Mouse (Mus musculus) mesoderm, embryonic 11.5 days (tissue): ENCODE results near the gene Wdr24.
A peak's percentile ranks its signal among the peaks of the same experiment; 100 is the strongest.
"Not testable (repeated sequence)": the region's sequence is repeated elsewhere in the genome, so short reads cannot be mapped to it uniquely, and the experiment has no call there.

Source experiments
- DNase-seq: peaks from one replicate; pipeline ENCODE4 v3.0.0-alpha.2; 2012; ENCODE audit warnings: low read depth, low spot score

Wdr24 gene

GRCm38 (mm10) chr17:25807452-25807851 is 16.0 kb upstream of the Wdr24 start:
- not testable (repeated sequence) for DNase-seq

GRCm38 (mm10) chr17:25808028-25808427 is 15.4 kb upstream of the Wdr24 start:
- DNase-seq: no peak

- peak; percentile 89 for DNase-seq
These were observed 14.4 kb upstream of the Wdr24 start, which contains the start of gene Fbxl16 for GRCm38 (mm10) chr17:25808789-25809605. TSS of gene Fbxl16 (plus strand) at chr17:25809085.

DNA sequence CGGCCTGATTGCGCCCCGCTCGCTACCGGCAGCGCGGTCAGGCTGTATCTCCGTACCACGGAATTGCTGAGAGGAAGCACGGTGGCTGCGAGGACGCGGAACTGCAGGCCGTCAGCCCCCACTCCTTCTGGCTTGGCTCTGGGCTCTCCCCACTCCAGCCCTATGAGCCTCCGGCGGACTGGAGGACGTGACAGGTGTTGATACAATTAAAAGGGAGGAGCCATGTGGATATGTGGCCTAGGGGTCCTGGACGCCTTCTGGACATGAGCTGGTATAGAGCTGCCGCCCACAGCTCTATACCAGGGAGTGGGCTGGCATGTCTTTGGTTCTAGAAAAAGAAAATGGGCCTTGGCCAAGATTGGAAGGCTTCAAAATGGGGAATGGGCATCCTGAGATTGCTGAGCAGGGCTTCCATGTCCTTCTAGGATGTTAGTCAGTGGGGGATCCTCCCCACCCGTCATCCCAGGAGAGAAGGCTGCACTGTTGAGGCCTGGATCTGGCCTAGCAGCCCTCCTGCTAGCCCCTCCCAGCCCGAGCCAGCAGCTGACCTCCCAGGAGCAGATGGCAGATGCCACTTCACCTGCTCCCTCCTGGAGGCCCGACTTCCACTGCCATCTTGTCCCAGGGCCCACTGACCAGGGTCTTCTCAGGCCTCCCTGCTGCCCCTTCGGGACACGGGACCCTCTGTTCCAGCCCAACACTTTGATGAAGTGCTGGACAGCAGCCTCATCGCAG is 13.7 kb upstream of the Wdr24 start:
- DNase-seq: peak; percentile 41

DNA sequence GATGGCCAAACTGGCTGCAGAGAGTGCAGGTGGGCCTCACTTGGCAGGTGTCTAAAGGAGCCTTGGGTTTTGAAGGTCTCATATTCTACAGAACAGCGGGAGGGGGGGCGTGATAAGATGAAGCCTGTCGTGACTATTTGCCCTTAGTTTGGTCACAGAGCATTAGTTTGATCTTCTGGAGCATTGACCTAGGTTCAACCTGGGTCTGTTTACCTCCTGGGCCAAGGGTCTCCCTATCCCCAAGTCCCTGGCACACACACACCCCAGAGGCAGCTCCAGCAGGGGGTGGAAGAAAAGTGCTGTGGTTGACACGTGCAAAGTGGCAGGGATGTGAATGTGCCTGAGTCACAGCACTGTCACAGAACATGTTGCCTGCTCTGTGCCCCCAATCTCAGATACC is 12.5 kb upstream of the Wdr24 start:
- DNase-seq: no peak

- peak; percentile 94 for DNase-seq
These were observed 10.0 kb upstream of the Wdr24 start for GRCm38 (mm10) chr17:25813471-25813870.

DNA sequence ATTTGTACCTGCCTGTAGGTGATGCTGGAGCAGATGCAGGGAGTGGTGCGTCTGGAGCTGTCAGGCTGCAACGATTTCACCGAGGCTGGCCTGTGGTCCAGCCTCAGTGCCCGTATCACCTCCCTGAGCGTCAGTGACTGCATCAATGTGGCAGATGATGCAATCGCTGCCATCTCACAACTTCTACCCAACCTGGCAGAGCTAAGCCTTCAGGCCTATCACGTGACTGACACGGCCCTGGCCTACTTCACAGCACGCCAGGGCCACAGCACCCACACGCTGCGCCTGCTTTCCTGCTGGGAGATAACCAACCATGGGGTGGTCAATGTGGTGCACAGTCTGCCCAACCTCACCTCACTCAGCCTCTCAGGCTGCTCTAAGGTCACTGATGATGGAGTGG is 5.8 kb upstream of the Wdr24 start:
- DNase-seq: no peak

DNA sequence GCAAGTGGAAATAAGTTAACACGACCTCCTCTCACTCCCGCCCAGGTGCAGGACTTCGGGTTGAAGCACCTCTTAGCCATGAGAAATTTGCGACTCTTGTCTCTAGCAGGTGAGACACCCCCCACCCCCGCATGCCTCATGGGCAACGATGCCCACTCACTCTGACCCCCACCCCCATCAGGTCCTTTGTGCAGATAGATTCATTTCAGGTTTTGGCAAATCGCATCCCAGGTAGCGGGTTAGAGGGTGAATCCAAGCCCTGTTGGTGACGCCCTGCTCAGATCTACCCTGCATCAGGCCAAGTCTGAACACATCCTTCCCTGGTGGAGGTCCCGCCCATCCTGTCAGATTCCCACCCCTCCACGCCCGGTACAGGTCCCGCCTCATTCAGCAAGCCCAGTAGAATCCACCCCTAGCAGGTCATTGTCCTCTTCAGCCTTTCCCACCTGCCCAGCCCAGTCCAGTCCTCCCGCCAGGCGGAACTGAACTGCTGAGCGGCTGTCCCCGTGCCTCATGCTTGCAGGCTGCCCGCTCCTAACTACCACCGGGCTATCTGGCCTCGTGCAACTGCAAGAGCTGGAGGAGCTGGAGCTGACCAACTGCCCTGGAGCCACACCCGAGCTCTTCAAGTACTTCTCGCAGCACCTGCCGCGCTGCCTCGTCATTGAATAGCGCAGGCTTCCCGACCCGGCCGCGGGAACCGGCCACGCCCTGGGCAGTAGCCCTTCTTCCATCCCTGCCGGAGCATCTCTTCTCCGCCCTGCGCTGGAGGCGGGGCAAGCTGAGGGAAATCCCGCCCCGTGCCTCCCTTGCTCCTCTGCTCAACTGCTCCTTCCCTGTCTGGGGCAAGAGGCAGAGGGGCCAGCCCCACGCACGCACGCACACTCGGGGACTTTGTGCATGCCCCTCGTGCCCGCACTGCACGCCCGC is 4.3 kb upstream of the Wdr24 start:
- no peak for DNase-seq

- DNase-seq: no peak
These were observed 1.1 kb downstream of the Wdr24 start for GRCm38 (mm10) chr17:25824362-25825142.

- no peak for DNase-seq
These were observed 1.9 kb downstream of the Wdr24 start for GRCm38 (mm10) chr17:25825311-25825710.

DNA sequence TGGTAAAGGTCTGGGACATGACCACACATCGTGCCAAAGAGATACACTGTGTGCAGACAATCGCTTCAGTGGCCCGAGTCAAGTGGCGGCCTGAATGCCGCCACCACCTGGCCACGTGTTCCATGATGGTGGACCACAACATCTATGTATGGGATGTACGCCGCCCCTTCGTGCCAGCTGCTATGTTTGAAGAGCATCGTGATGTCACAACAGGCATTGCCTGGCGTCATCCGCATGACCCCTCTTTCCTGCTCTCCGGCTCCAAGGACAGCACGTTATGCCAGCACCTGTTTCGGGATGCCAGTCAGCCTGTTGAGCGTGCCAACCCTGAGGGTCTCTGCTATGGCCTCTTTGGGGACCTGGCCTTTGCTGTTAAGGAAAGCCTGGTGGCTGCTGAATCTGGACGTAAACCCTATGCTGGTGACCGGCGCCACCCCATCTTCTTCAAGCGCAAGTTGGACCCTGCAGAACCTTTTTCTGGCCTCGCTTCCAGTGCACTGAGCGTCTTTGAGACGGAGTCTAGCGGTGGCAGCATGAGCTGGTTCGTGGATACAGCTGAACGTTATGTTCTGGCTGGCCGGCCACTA is 2.6 kb downstream of the Wdr24 start:
- DNase-seq: no peak

GRCm38 (mm10) chr17:25827011-25827410 is 3.6 kb downstream of the Wdr24 start:
- DNase-seq: no peak

GRCm38 (mm10) chr17:25827546-25828222 is 4.3 kb downstream of the Wdr24 start:
- DNase-seq: no peak

DNA sequence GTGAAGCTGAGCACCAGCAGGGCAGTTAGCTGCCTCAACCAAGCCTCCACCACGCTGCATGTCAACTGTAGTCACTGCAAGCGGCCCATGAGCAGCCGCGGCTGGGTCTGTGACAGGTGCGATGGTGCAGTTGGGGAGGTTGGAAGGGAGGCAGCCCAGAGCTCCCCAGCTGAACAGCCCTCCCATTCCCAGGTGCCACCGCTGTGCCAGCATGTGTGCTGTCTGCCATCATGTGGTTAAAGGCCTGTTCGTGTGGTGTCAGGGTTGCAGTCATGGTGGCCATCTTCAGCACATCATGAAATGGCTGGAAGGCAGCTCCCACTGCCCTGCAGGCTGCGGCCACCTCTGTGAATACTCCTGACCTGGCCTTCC is 4.8 kb downstream of the Wdr24 start:
- DNase-seq: no peak

GRCm38 (mm10) chr17:25828712-25829557 is 5.5 kb downstream of the Wdr24 start, which contains the start of gene Jmjd8:
TSS of gene Jmjd8 (plus strand) at chr17:25828867.
- DNase-seq: peak; percentile 82

DNA sequence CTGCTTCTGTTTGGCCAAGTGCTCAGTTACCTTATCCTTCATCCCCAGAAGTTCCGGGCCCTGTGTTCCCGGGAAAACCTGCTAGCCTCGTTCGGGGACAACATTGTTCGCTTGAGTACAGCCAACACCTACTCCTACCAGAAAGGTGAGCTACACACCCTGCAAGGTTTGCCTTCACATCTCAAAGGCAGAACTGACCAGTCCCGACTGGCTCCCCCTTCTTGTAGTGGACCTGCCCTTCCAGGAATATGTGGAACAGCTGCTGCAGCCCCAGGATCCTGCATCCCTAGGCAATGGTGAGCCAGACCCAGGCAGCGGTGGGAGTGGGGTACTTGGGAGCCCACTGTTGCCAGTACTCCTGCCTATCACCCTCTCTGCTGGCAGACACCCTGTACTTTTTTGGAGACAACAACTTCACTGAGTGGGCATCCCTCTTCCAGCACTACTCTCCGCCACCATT is 6.2 kb downstream of the Wdr24 start:
- DNase-seq: no peak

- no peak for DNase-seq
These were observed 6.8 kb downstream of the Wdr24 start for GRCm38 (mm10) chr17:25830200-25830753.

DNA sequence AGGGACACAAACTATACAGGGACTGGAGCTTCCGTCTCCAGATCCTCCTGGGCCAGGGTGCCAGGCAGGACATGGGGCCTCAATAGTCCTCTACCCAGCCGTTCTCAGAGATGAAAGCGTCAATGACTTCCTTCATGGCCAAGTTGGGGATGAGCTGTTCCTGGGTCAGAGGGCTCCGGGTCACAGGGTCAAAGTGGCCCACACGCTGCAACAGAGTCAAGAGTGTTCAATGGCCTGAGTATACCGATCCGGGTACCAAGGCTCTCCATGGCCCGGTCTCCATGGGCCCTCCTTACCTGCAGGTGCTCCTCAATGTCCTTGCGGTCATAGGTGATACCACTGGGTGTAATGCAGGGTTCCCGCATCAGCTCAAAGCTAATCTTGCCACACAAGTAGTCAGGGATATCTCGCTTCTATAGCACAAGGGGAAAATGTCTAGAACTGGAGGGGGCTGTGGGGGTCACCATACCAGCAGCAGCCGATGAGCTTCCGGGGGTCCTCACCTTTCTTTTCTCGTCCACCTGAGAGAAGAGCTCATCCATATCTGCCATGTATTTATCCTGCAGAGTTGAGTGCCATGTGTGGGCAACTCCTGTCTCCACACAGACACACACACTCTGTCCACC is 7.5 kb downstream of the Wdr24 start:
- no peak for DNase-seq
